Mouse (Mus musculus) frontal cortex, postnatal 36 days (tissue): ENCODE measurements around the gene BC037034.
A peak's percentile ranks its signal among the peaks of the same experiment; 100 is the strongest.

ENCODE experiments used
- DNase-seq, 2 experiments: peaks; one replicate each; pipeline ENCODE4 v3.0.0; 2022; ENCODE audit warnings: low spot score in 2 of 2

BC037034 gene

GRCm38 (mm10) chr5:138262001-138262400, 1.8 kb downstream of the BC037034 start:
- DNase-seq, result no peak

DNA sequence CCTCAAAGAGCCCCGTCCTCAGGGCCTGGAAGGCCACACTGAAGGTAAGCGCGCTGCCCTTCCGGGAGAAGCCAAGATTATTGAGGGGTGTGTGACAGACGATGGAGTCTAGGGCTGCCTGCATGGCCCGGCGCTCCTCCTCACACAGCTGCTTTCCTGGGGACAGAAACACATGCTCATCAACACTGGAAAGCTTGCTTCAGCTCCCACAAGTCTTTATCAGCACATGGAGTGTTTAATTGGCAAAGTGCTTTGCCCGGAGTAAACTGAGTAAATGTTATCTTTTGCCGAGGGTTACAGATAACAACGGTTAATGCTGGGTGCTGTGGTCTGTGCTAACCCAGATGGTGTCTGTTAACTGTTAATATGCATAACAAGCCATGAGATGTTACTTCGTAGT, 3.0 kb downstream of the BC037034 start:
- DNase-seq, result no peak

DNA sequence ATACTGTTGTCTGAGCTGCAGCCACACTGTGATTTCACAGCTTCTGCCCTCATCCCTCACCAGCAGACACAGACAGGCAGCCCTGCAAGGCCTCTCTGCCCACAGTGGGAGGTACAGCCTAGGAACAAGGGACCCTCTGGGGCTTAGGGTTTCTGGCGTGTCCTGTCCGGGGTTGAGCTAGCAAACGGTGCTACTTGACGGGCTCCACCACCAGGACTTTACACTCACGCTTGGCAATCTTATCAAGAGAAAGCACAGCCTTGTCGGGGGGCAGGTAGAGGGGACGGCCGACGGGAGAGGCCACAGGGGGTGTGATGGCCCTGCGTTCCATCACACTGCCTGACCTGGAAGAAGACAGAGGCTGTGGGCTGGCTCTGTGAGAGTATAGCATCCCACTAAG, 3.8 kb downstream of the BC037034 start:
- DNase-seq, result no peak

DNA sequence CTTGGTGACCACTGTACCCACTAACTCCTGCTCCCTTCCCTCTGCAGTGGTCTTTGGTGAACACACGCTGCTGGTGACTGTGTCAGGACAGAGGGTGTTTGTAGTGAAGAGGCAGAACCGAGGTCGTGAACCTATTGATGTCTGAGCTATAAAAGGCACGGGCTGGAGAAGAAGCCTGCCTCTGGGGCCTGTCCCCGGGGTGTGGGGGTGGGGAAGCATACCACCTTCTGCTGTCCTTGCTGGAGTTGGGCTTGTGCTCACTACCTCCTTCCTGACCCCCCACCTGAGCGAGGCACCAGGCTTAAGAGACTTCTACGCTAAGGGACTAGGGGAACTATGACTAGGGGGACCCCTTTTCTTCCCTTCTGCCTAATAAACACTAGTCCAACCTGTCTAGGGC, 4.8 kb downstream of the BC037034 start:
- no peak for DNase-seq

DNA sequence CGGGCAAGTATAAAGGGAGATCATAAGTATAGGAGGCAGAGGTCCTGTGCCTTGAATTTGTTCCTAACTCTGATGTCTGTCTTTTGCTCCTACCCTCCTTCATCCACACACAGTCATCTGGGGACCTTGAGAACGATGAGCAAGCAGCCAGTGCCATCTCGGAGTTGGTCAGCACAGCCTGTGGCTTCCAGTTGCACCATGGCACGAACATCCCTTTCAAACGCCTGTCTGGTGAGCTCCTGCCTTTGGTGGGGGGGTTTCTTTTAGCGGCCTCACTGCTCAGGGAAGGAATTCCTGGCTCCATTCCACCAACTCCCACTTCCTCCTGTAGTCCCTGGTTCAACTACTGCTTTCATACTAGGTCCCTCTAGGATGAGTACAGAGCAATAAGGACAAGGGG, 5.3 kb downstream of the BC037034 start:
- no peak for DNase-seq

GRCm38 (mm10) chr5:138258078-138258477, 5.8 kb downstream of the BC037034 start:
- DNase-seq, result no peak

DNA sequence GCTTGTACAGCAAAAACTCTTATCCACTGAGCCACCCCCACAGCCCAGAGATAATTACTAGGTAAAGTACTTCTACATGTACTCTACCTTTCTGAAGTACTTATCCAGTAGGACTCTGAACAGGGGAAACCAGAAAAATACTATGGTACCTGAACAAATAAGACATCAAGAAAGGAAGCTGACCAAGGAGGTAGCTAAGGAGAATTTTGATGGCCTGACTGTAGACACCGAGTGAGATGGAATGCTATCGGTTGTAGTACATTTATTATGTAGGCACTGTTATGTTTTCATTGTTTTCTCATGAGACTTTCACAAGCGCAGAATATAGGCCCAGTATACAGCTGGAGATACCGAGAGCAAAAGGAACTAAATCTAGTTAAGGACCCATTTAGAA, 6.3 kb downstream of the BC037034 start:
- no peak for DNase-seq

DNA sequence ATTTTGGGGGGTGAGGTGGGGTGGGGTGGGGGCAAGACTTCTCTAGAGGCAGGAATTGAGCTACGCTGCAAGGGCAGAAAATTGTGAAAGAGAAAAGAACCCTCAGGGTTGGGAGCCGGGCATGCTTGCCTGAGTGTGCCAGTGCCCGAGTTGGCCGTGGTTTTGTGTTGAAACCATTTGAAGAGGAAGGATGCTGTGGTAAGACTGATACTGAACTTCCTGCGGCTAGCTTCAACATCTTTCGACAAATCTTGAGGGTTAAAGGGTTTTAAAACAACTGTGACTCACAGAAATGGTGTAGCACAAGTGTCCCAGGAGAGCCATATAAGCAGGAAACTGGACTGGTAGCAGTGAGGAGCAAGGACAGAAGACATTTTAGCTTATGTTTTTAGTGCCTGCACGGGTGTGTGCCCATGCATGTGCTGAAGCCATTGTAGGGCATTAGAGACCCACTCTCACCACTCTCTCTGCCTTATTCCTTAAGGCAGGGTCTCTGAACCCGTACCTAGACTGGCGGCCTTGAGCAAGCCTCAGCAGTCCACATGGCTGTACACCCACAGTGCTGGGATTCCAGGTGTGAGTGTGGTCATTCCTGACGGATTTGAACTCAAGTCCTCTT, 6.8 kb downstream of the BC037034 start:
- no peak for DNase-seq

DNA sequence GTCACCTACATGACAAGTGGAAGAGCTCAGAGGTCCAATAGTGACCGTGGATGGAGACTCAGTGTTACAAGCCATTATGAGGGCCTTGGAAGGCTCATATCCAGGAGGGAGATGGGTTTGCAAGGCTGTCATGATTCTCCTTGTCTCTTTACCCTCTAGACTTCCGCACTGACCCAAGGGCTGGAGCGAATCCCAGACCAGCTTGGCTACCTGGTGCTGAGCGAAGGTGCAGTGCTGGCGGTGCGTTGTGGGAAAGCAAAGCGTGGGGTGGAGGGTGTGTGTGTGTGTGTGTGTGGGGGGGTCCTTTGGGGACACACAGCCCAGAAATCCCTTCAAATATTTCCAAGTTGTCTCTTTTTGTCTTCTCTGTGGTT, 7.8 kb downstream of the BC037034 start:
- no peak for DNase-seq

GRCm38 (mm10) chr5:138255353-138256093, 8.3 kb downstream of the BC037034 start, which contains the start of gene Lamtor4:
Gene Lamtor4, plus strand, starts transcription at chr5:138255482.
- peak; percentile 94 to 97 for DNase-seq

DNA sequence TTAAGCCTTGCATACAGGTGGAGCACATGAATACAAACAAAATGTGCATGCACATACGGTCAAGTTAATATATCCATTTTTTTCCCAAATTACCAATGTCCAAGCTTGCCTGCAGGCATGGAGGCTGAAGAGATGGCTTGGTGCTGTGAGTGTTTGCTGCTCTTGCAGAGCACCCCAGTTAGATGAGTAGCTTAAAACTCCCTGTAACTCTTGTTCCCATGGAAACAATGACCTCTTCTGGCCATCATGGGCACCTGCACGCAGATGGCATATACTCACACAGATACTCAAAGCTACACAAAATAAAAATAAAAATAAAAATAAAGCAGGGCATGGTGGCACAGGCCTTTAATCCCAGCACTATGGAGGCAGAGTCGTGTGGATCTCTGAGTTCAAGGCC, 10.8 kb downstream of the BC037034 start:
- no peak for DNase-seq

DNA sequence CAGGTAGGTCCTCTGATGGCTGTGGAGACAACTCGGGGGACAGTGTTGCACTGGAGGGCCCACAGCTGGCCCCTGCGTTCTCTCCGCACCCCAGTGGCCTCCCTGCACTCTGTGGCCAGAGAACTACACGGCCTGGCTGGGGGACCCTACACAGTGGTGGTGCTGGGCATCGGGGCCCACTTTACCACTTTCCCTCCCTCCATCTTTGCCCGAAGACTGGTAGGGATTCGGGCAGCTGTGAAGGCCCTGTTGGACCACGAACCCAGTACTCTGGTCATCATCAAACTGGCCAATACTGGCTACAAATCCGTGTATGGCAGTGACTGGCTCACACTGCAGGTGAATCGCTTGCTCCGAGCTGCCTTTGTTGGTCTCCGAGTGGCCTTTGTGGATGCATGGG, 12.7 kb downstream of the BC037034 start:
- DNase-seq, result no peak

- no peak for DNase-seq
Observed at GRCm38 (mm10) chr5:138241511-138241910, 22.3 kb downstream of the BC037034 start.

GRCm38 (mm10) chr5:138234224-138234623, 29.6 kb downstream of the BC037034 start:
- no peak for DNase-seq

DNA sequence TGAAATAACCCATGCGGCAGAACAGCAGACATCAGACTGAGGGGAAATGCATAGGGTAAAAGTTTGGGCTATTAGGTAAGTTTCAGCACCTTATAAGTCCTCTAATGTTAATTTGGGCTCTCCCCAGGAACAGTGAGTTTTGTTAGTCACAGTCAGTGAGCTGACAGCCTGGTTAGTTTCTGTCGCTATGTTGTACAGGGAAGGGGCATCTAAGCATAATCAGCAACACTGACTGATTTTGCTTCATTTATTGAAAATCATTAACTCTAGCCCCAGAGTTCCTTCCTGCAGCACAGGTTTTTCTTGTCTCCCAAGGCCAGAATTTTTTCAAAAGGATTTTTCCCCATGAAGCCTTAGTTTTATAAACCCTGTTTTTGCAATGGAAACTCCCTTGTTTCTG, 30.1 kb downstream of the BC037034 start:
- no peak for DNase-seq

DNA sequence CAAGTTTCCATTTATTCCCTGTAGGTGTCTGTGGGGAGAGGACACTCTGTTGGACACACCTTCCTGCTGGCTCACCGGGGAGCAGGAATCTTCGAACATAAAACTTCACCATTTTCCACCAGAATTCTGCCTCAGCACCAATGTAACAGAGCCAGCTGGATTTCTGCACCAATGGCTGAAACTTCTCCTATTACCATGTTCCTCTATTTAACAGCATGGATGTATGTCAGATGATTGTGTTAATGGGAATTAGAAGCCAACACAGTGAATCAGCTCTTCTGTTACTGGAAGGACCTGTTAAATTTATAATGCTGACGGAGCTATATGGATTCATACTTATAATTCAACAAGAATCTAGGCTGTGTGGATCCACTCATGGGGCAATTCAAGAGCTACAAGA, 34.3 kb downstream of the BC037034 start:
- DNase-seq, result no peak

- no peak for DNase-seq
Observed at GRCm38 (mm10) chr5:138228026-138228425, 35.8 kb downstream of the BC037034 start.

- DNase-seq, result no peak
Observed at GRCm38 (mm10) chr5:138227367-138227766, 36.5 kb downstream of the BC037034 start.

- DNase-seq, result no peak
Observed at GRCm38 (mm10) chr5:138226491-138226890, 37.3 kb downstream of the BC037034 start.

GRCm38 (mm10) chr5:138225700-138226099, 38.1 kb downstream of the BC037034 start, which contains the start of gene Nxpe5:
Gene Nxpe5, plus strand, starts transcription at chr5:138225898.
- DNase-seq, result no peak

- no peak for DNase-seq
Observed at GRCm38 (mm10) chr5:138223287-138223686, 40.5 kb downstream of the BC037034 start.

DNA sequence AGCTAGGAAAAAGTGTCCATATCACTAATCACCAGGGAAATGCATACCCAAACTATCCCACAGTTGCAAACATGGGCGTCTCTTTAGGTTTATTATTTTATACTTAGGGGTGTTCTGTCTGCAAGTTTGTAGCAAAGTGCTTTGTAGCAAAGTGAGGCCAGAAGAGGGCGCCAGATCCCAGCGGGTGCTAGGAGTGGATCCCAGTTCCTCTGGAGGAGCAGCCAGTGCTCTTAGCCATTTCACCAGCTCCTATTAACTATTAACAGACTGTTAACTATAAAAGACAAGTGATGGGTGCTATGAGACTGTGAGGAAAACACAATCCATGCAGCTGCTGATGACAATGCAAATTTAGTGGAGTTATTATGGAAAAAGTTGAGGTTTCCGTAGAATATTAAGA, 41.7 kb downstream of the BC037034 start:
- DNase-seq, result peak; percentile 86 to 87

GRCm38 (mm10) chr5:138219864-138220263, 44.0 kb downstream of the BC037034 start:
- no peak for DNase-seq
